Mouse (Mus musculus) right cerebral cortex, postnatal 25 days (tissue): Measurements from ENCODE around the gene Rtn4rl1.

ENCODE experiments used
- DNase-seq: peaks from one replicate; pipeline ENCODE4 v3.0.0; 2022

The Rtn4rl1 gene

DNA sequence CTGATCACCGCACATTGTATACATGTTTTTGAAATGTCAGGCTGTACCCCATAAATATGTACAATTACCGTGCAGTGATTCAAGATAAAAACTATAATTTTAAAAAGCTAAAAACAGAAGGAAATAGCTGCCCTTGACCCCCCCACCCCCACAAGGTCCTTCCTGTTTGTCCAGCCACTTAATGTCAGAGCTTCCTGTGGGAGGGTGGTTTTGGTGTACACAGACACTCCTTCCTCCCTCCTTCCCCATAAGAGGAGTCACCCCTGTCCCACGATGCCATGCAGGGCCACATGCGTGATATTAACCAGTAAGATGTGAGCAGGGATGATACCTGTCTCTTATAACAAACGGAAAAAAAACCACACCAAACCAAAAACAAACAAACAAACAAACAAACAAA lies 61.7 kb downstream of the Rtn4rl1 start:
- no peak for DNase-seq

DNA sequence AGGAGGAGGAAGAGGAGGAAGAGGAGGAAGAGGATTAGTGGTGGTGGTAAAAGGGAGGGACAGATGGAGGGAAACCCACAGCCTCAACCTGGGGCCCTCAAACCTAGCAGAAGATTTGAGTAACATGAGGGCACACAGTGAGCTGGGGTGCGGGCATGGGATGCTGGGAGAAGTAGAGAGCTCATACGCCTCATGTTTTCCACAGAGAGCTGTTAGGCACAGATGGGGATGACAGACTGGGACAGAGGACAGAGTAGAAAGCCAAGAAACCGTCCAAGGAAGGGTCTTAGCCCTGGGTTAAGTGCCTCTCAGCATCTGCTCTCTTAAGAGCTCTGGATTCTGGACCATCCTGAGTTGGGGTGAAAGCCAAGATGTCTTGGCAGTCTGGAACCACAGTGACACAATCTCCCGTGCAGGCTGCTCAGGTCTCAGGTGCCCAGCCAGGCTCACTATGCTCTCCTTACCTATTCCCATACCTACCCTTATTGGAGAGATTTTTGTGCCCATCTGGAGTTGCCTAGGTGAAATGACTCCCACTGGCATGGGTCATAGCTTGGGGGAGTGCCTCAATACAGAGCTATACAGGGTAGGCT lies 63.6 kb downstream of the Rtn4rl1 start:
- no peak for DNase-seq

DNA sequence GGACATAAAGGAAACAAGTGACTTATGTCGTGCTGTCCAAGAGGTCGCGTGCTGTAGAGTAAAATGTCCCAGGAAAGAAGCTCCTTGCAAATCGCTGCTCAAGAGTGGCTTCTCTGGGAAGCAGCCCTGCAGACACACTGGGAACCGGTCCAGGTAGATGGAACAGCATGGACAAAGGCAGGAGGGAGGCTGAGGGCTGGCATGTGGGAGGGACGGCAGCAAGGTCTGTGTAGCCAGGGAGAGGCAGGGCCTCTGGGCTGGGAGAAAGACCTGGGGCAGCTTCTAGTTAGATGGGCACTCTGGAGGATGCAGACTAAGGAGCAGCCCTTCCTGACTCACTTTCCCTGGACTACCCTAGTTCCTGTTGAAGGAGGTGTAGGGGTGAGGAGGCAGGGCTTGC lies 65.8 kb downstream of the Rtn4rl1 start:
- DNase-seq, result no peak

DNA sequence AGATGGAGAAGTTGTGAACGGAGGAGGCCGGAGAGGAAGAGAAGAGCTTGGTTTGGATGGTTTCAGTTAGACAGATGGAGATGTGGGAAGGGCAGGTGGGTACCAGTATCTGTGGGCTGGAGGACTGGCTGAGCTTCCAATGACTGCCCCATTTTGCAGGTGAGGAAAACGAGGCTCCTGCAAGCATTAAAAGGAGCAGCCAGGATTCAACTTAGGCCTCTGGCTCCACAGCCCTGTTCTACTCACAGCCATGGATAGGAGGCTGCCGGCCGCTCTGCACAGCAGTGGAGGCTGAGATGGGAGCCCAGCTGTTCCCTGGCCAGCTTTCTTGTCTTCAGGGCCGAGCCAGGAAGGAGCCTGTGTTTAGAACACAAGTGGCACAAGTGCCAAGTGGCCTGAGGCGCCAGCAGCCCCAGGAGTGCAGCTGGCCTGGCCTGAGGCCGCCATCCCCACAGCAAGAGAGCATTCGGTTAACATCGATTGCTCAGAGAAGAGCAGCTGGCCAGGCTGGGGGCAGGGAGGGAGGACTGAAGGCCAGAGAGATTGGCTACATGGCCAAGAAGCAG lies 66.5 kb downstream of the Rtn4rl1 start:
- DNase-seq, result no peak

DNA sequence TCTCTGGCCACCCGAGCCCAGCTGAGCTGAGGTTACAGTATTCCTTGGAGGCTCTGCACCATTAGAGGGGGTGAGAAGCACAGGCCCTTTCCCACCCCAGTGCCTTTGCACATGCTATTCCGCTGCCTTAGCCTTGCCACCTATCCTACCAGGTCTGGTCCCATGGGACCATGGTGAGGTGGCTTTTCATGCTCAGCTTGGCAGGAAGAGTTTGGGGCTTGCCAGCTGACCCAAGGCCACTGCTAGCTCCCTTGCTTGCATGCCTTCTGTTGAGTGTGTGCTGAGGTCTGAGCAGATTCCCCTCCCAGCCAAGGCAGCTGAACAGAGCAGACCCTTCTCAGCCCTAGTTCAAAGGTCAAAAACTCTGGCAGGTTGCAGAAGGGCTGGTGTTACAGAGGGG lies 67.4 kb downstream of the Rtn4rl1 start:
- DNase-seq, result no peak

DNA sequence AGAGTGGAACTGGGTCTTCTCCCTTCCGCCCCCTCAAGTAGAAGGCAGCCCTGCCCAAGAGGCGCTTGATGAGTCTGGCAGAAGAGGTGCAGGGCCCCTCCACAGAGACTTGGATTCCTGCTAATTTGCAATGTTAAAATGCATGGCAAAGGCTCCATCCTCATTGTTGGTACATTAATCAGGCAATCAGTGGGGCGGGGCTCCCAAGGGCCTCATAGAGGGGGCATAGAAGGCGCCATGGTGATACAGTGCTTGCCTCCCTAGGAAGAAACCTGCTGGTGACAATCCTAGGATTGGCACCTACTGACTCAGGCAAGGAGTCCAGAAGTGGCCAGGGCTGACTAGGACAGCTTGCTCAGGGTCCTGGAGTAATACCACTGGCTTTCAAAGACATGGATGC lies 68.1 kb downstream of the Rtn4rl1 start:
- no peak for DNase-seq

DNA sequence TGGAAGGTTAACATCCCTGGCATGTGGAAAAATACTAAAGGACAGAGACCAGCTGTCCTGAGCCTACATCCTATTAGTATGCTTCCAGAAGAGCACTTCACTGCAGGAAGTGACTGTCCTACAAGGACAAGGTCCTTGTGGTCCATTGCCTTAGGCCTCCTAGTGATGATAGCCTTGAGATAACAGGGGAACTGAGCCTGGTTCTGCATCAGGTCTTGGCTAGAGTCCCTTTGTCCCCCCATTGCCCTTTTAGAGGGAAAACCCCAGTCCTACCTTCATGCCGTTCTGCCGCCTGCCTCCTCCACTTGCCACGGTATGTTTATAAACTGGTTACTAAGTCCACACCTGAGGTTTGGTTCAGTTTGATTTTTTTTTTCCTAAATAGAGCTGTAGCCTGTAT lies 68.6 kb downstream of the Rtn4rl1 start:
- DNase-seq, result no peak

DNA sequence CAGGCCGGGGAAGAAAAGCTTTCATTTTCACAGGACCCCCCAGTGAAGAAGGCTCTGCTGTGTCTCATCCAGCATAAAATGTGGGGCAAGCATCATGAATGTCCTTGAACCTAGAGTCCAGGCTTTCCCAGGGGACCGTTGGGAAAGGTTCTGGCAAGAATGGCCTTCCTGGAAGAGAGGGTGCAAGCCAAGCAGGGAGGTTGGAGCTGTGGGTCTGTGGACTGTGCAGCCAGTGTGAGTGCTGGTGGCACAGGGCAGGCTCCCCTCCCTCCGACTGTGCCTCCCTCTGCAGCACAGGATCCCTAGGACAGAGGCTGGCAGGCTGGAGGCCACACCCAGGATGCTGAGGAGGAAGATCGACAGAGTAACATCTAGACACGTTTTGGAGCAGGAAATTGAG lies 69.2 kb downstream of the Rtn4rl1 start:
- no peak for DNase-seq

DNA sequence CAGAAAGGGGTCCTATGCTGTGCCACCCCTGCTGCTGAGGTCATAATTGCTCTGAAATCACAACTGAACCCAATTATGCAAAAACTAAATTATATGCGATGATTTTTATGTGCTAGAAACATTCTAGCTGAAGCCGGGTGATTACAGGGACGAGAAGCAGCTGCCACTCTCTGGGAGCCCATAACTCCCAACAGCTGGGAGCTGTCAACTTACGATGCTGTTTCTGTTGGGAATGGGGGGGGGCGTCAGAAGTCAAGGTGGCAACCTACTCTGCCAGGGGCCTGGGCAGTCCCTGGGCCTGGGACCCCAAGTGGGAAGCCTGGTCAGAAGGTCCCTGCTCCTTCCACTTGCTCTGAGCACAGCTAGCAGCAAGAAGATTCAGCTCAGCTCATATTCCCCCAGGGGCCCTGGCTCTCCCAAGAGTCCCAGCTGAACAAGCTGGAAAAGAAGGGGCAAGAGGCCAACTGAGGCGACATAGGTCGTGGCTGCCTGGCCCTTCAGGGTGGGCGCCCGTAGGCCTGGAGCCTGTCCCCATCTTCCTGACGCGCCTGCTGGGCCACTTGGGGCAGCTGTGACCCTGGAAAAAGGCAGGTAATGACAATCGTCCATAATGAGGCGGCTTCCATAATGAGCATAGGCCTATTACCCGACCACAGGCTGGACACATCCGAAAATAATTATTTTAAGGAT lies 69.8 kb downstream of the Rtn4rl1 start:
- no peak for DNase-seq

DNA sequence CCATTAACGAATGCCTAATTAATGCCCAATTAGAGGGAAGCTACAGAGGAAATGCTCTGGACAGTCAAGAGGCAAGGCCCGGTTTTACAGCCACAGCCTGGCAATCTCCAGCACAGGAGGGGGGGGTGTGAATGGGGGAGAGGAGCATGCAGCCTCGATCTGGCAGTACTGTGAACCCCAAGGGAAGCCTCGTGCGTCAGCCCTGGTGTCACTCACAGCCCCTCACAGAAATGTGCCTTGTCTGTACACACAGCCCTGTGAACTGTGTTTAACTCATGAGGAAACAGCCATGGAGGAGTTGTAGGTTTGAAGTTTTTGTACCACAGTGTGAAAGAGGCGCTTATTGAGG lies 70.4 kb downstream of the Rtn4rl1 start:
- DNase-seq, result no peak

DNA sequence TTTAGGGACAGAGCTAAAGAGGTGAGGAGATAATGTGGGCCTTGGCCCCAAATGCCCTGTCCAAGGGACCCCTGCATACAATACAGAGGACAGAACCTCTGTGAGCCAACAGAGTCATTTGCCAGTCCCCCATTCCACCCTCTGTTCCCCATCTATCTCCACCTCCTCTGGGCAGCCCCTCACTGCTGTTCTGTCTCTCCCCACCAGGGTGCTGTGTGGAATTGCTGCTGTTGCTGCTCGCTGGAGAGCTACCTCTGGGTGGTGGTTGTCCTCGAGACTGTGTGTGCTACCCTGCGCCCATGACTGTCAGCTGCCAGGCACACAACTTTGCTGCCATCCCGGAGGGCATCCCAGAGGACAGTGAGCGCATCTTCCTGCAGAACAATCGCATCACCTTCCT lies 71.0 kb downstream of the Rtn4rl1 start:
- DNase-seq, result no peak

DNA sequence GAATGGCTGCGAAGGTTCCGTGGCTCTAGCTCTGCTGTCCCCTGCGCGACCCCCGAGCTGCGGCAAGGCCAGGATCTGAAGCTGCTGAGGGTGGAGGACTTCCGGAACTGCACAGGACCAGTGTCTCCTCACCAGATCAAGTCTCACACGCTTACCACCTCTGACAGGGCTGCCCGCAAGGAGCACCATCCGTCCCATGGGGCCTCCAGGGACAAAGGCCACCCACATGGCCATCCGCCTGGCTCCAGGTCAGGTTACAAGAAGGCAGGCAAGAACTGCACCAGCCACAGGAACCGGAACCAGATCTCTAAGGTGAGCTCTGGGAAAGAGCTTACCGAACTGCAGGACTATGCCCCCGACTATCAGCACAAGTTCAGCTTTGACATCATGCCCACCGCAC lies 72.0 kb downstream of the Rtn4rl1 start:
- DNase-seq, result no peak

DNA sequence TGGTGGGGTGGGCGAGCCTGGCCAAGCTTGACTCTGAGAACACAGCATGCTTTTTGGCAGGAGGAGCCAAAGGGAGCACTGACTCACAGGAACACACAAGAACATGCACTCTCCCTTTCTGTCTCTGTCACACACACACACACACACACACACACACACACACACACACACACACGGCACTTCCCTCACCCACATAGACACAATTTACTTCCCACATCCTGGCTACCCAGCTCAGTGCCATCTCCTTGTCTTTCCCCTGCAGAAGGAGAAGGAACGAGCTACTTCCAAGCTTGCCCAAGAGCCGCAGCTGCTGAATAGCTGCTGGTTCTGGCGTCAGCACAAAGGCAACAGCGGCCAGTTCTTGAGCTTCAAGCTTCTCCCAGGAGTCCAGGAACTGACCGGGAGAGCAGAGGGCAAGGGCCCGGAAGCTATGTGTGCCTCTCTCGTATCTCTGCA lies 74.3 kb downstream of the Rtn4rl1 start:
- DNase-seq, result peak; percentile 58

DNA sequence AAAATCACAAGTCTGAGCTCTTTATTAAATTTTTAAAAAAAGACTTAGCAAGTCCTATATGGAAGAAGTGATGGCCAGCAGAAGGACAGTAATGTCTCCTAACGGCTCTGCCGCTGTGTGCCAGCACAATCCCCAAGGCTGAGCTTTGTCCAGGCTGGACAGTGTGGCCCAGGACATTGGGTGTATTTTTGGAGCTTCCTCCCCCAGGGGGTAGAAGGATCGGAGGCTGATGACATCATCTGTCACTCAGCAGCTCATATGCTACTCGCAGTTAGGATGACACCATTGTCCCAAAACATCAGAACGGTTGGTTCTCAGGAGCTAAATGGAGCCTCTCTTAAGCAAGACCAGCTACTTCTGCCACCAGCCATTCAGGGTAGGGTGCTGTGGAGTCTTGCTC lies 74.9 kb downstream of the Rtn4rl1 start:
- no peak for DNase-seq

DNA sequence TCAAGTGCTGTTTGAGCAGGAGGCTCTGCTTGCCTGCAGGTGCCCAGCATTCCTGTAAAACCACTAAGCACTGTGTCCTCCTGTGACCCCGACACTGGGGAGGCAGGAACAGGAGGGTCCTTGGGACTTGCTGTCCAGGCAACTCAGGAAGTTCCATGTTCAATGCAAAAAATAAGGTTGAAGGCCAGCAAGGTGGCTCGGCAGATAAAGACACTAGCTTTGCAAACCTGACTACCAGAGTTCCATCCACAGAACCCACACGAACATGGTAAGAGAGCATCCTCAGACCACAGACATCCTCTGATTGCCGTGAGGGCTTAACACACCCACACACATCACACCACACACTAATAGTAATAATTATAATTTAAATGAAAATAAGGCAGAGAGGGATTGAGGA lies 75.6 kb downstream of the Rtn4rl1 start:
- no peak for DNase-seq

DNA sequence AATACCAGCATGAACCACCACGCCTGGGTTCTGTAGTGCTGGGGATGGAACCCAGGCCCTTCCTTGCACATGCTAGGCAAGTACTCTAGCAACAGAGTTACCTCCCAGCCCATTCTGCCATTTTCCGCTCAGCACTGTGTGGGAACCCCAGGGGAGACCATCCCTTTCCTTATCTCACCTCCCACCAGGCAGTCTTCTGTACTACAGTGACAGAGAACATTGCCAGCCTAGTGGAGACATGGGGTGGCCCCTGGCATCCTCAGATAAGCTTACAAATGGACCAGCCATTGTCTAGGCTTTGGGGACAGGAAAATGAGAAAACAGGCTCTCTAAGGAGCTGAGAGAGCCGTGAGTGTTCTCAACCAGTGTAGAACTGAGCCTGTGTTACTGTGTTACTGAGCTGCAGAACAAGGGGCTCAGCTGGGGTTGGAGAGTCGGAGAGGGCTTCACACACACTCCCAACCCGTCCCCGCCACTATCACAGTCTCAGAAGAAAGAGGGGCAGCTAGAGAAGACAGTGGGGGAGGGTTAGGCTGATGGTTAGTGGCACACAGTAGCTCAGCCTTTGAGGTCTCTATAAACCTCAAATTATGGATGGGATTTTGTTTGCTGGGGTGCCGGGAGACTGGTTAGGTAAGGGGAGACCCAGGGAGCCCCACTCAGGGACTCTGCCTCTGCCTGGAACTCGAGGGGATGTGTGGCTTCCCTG lies 76.8 kb downstream of the Rtn4rl1 start:
- DNase-seq, result no peak

DNA sequence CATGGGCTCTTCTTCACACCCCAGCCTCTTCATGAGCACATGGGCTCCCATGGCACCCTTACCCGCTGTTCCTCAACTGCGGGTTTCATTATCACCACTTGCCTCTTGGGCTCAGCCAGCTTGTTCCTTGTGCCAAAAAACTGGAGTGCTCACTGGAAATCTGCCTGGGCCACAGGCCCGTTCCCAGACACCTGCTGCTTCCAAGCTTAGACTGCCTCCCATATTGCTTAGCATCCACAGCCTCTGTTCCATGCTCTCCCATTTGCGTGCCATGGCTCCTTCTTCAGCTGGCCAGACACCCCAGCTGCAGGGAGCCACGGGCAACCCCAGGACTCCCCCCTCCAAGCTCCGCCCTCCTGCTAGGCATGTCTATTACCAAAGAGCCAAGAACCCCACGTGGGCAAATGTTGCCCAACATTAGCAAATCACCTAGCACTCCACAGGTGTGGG lies 77.4 kb downstream of the Rtn4rl1 start:
- DNase-seq, result peak; percentile 50

DNA sequence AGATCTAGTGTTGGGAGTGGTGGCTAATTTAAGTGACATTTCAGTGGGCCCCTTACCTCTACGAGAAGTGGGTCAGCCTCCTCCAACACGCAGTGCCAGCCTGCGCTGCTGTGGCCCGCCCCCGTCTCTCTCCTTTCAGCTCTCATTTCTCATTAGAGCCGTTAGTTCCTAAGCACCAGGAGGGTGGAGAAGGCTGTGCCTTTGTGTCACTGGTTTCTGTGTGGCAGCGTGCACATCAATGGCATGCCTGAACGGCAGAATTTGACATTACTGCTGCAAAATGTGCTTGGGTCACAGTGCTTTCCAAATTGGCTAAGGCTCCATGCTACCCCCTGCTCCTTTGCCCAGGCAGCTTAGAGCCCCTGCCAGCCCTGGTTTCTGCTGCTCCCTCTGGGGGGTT lies 79.9 kb downstream of the Rtn4rl1 start:
- DNase-seq, result no peak

DNA sequence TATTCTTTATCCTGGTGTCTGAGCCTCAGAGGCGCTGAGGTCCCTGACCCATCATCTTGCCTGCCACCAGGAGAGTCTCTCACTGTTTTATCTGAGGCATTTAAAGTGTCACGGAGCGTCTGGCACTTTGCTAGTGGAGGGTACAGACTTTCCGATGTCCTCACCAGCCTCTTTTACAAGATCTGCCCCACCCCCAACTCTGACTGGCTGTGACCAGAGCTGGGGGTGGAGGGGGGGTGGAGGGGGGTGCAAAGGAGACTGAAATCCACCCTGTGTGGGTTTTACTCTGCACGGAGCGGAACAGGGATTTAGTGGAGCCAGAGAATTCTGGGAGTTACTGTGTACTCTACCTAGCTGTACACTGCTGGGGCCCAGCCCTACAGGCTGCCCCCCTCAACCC lies 81.5 kb downstream of the Rtn4rl1 start:
- DNase-seq, result no peak

DNA sequence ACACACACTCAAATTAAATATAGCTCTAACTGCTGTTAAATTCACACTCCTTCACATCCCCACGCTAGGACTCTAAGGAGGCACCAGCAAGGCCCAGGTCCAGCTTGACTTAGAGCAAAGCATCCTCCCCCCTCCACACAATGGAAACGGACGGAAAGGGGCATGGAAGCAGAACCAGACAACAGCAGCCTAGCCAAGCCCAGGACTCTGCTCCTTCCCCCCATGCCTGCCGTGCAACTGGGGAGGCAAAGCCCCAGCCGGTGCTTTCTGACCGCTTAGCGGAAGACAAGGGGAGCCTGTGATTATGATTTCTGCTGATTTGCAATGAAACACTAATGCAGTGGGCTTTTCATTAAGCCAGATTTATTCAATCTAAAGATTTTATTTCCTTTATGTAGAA lies 84.5 kb downstream of the Rtn4rl1 start:
- DNase-seq, result no peak

DNA sequence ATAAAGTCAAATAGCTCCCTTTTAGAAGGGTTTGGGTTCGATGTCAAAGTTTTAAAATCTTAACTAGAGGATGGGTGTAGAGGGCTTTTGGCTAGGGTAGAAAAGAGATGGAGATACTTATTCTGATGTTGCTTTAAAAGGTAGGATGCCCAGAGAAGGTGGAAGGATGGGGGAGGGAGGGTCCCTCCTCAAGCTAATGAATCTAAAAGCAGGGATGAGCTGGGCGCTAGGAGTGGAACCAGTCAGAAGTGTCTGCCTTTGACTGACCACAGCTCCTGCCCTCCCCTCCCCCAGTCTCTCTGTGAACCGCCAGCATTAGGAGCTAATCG lies 85.4 kb downstream of the Rtn4rl1 start:
- DNase-seq, result no peak

DNA sequence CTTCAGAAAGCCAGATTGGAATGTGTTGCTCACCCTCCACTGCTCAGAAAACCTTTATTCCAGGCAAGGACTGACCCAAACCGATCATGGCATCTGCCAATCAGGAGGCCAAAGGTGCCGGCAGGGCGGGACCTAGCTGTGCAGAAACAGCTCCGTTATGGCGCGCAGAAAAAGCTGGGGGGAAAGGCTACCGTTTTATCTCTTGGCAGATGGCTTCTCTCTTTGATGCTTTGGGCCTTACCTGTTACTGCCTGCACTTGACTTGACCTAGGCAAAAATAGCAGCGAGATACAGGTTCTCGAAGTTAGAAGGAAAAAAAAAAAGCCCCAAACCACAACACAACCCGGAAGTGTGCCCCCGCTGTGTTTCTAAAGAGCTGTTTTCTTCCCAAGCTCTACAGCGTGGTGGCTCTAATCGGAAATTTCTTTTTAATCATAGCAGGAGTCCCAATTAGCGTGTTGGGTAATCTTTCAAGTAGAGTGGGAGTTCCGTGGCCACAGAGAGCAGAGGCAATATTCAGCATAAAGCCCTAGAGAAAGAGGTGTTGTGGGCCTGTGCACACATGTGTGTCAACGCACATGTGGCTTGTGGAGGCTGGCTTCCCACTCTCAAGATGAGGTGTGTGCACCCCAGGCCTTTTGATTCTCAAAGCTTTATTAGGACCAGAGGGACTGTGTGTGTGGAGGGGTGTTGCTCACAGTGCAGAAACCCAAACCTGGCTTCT lies 85.9 kb downstream of the Rtn4rl1 start:
- no peak for DNase-seq

DNA sequence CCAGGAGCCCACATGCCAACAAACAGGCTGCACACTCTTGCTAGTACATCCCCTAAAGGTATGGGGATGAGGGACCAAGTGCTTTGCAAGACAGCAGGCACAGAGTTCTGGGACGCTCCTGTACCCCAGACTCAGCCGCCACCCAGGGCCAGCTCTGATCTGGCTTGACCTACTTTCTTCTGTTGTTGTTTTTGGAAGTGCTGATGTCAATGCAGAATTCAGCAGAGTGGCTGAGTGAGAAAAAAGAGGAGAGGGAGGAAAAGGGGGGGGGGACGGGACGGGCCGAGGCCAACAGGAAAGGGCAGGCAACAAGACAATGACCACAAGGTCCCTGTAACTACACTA lies 86.5 kb downstream of the Rtn4rl1 start:
- DNase-seq, result no peak
